Mouse (Mus musculus) granulocyte monocyte progenitor cell, adult 5-6 weeks (primary cell): ENCODE measurements around the gene Pgap3. TPM values are rescaled to one million over a fixed set of nuclear protein-coding genes. Genes with fewer than 3 reads are reported as not detected.

Source experiments
- total RNA-seq, 2 experiments: library from RNA; stranded (forward) in 1 of 2; stranded (reverse) in 1 of 2; fragments of 200-712, 200-1000 nt in 1 of 2; fragments of >200 nt in 1 of 2; fragmentation: Nextera tagmentation in 1 of 2; gene quantifications; 2 replicates each; pipeline ENCODE4 v1.2.3; 2014 to 2017

Pgap3 gene
- total RNA-seq, 2 experiments from 2014 or later, result 1.4 to 3.1 TPM

Other genes starting within 250 kb of the Pgap3 start
- gene Med1, start 207.2 kb downstream of the Pgap3 start, total RNA-seq (2014; fragmentation: Nextera tagmentation), result 80.2 and 96.6 TPM in 2 replicates
- gene Med1, start 207.2 kb downstream of the Pgap3 start, total RNA-seq (2017), result 41.2 and 42.8 TPM in 2 replicates
- 57.2 and 59.8 TPM in 2 replicates for gene Cdk12, start 197.4 kb downstream of the Pgap3 start, total RNA-seq (2014; fragmentation: Nextera tagmentation)
- 44.8 and 49.1 TPM in 2 replicates for gene Cdk12, start 197.4 kb downstream of the Pgap3 start, total RNA-seq (2017)
- gene Neurod2, start 70.8 kb downstream of the Pgap3 start, total RNA-seq (2014; fragmentation: Nextera tagmentation), result not detected in 2 replicates
- gene Neurod2, start 70.8 kb downstream of the Pgap3 start, total RNA-seq (2017), result not detected in 2 replicates
- not detected in 2 replicates for gene Ppp1r1b, start 52.1 kb downstream of the Pgap3 start, total RNA-seq (2014; fragmentation: Nextera tagmentation)
- gene Ppp1r1b, start 52.1 kb downstream of the Pgap3 start, total RNA-seq (2017), result not detected in 2 replicates
- gene Stard3, start 42.1 kb downstream of the Pgap3 start, total RNA-seq (2014; fragmentation: Nextera tagmentation), result 18.4 and 24.9 TPM in 2 replicates
- 18.2 and 27.8 TPM in 2 replicates for gene Stard3, start 42.1 kb downstream of the Pgap3 start, total RNA-seq (2017)
- not detected in 2 replicates for gene Tcap, start 16.7 kb downstream of the Pgap3 start, total RNA-seq (2014; fragmentation: Nextera tagmentation)
- not detected in 2 replicates for gene Tcap, start 16.7 kb downstream of the Pgap3 start, total RNA-seq (2017)
- not detected in 2 replicates for gene Pnmt, start 14.0 kb downstream of the Pgap3 start, total RNA-seq (2014; fragmentation: Nextera tagmentation)
- gene Pnmt, start 14.0 kb downstream of the Pgap3 start, total RNA-seq (2017), result not detected in 2 replicates
- gene Erbb2, start 12.0 kb upstream of the Pgap3 start, total RNA-seq (2014; fragmentation: Nextera tagmentation), result not detected in 2 replicates
- not detected in 2 replicates for gene Erbb2, start 12.0 kb upstream of the Pgap3 start, total RNA-seq (2017)
- 66.2 and 84.5 TPM in 2 replicates for gene Mien1, start 38.5 kb upstream of the Pgap3 start, total RNA-seq (2014; fragmentation: Nextera tagmentation)
- gene Mien1, start 38.5 kb upstream of the Pgap3 start, total RNA-seq (2017), result 23.7 and 24.9 TPM in 2 replicates
- gene Grb7, start 45.9 kb upstream of the Pgap3 start, total RNA-seq (2014; fragmentation: Nextera tagmentation), result not detected in 2 replicates
- gene Grb7, start 45.9 kb upstream of the Pgap3 start, total RNA-seq (2017), result not detected in 2 replicates
- 0.15 TPM in 1 of 2 replicates, not detected in the other for gene Ikzf3, start 145.5 kb upstream of the Pgap3 start, total RNA-seq (2014; fragmentation: Nextera tagmentation)
- not detected in 2 replicates for gene Ikzf3, start 145.5 kb upstream of the Pgap3 start, total RNA-seq (2017)
- gene Zpbp2, start 150.6 kb upstream of the Pgap3 start, total RNA-seq (2014; fragmentation: Nextera tagmentation), result 1.6 TPM in 1 of 2 replicates, not detected in the other
- gene Zpbp2, start 150.6 kb upstream of the Pgap3 start, total RNA-seq (2017), result not detected in 2 replicates
- gene Ormdl3, start 186.9 kb upstream of the Pgap3 start, total RNA-seq (2014; fragmentation: Nextera tagmentation), result 5.9 and 7.3 TPM in 2 replicates
- gene Ormdl3, start 186.9 kb upstream of the Pgap3 start, total RNA-seq (2017), result 7.7 and 8.6 TPM in 2 replicates
- gene Lrrc3c, start 197.8 kb upstream of the Pgap3 start, total RNA-seq (2014; fragmentation: Nextera tagmentation), result not detected in 2 replicates
- not detected in 2 replicates for gene Lrrc3c, start 197.8 kb upstream of the Pgap3 start, total RNA-seq (2017)
- 1.6 and 1.8 TPM in 2 replicates for gene Gm12355, start 225.2 kb upstream of the Pgap3 start, total RNA-seq (2014; fragmentation: Nextera tagmentation)
- 4.8 and 9.5 TPM in 2 replicates for gene Gm12355, start 225.2 kb upstream of the Pgap3 start, total RNA-seq (2017)
- gene Gsdma3, start 225.9 kb upstream of the Pgap3 start, total RNA-seq (2014; fragmentation: Nextera tagmentation), result not detected in 2 replicates
- not detected in 2 replicates for gene Gsdma3, start 225.9 kb upstream of the Pgap3 start, total RNA-seq (2017)
- gene Gsdma2, start 246.3 kb upstream of the Pgap3 start, total RNA-seq (2014; fragmentation: Nextera tagmentation), result not detected in 2 replicates
- not detected in 2 replicates for gene Gsdma2, start 246.3 kb upstream of the Pgap3 start, total RNA-seq (2017)